Mouse (Mus musculus) testis, adult 2 months (tissue): ENCODE results near the gene Tmem164. TPM values are rescaled to one million over a fixed set of nuclear protein-coding genes. Genes with fewer than 3 reads are reported as not detected.

Experiments used
- H3K27ac ChIP-seq: fragments of 200-500 bp; 2 replicates; pipeline ENCODE4 v1.5.1; 2012; ENCODE audit warnings: low read depth, low read length; ENCODE audit not compliant: control insufficient read depth, insufficient read depth
- H3K27me3 ChIP-seq: fragments of 200-500 bp; 2 replicates; pipeline ENCODE4 v1.6.1; 2012; ENCODE audit warnings: mild to moderate bottlenecking, low read length, moderate library complexity; ENCODE audit not compliant: control insufficient read depth, insufficient read depth
- H3K36me3 ChIP-seq: fragments of 200-500 bp; 2 replicates; pipeline ENCODE4 v1.6.1; 2012; ENCODE audit warnings: mild to moderate bottlenecking, low read length; ENCODE audit not compliant: control insufficient read depth, insufficient read depth
- H3K4me1 ChIP-seq: fragments of 200-500 bp; 2 replicates; pipeline ENCODE4 v1.6.1; 2012; ENCODE audit warnings: low read length; ENCODE audit not compliant: control insufficient read depth, insufficient read depth
- H3K4me3 ChIP-seq: fragments of 200-500 bp; 2 replicates; pipeline ENCODE4 v1.5.1; 2012; ENCODE audit warnings: low read depth, mild to moderate bottlenecking, low read length, moderate library complexity, mixed read lengths; ENCODE audit not compliant: control insufficient read depth
- CTCF ChIP-seq: fragments of 200-500 bp; IDR thresholded peaks from 2 replicates; pipeline ENCODE4 v1.5.1; 2012; ENCODE audit warnings: low read depth, mild to moderate bottlenecking, inconsistent platforms, low read length, moderate library complexity; ENCODE audit not compliant: control insufficient read depth, insufficient read depth, insufficient replicate concordance
- POLR2A ChIP-seq: fragments of 200-500 bp; IDR thresholded peaks from 2 replicates; pipeline ENCODE4 v1.6.1; 2012; ENCODE audit warnings: low read depth, mild to moderate bottlenecking, inconsistent platforms, low read length, moderate library complexity; ENCODE audit not compliant: control insufficient read depth
- polyA plus RNA-seq: library from polyadenylated mRNA; depleted of rRNA; stranded (reverse); fragments of >200 nt; gene quantifications from 2 replicates; pipeline ENCODE4 v1.2.3, GENCODE M21; 2012

Gene Tmem164
- polyA plus RNA-seq, 1 experiment = 5.5 TPM

DNA sequence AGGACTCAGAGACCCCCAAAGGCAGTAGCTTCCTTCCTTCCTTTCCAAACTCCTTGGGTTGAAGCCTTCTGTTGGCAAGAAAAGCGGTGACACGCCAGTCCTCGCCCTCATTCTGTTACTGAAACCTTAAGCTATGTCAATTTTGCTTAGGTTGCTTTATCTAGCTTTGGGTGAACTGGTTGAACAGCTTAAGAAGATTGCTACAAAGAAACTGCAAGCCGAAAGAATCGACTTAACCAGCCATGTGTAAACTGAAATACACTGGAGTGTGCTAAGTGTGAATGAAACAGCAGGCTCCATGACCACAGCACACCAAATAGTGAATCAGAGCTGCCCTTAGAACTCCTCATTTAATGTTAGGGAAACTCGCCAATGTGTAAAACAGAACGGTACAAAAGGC, 204.8 kb downstream of the Tmem164 start:
- H3K4me3 ChIP-seq = no peak overlapping the region
- H3K27me3 ChIP-seq = no peaks in the 10 kb centered on the region
- TF ChIP-seq POLR2A (no peak), CTCF (no peak)
- no peak overlapping the region for H3K27ac ChIP-seq
- H3K36me3 ChIP-seq = no peaks in the 10 kb centered on the region
- no peaks in the 10 kb centered on the region for H3K4me1 ChIP-seq
